Mouse (Mus musculus): Measurements from ENCODE around the gene Prr29. TPM values are rescaled to one million over a fixed set of nuclear protein-coding genes. Genes with fewer than 3 reads are reported as not detected.
"Not testable (repeated sequence)": the region's sequence is repeated elsewhere in the genome, so short reads cannot be mapped to it uniquely, and the experiment has no call there.

Gene Prr29
- polyA plus RNA-seq, 1 experiment from 2014 or later = 0.92 TPM

DNA sequence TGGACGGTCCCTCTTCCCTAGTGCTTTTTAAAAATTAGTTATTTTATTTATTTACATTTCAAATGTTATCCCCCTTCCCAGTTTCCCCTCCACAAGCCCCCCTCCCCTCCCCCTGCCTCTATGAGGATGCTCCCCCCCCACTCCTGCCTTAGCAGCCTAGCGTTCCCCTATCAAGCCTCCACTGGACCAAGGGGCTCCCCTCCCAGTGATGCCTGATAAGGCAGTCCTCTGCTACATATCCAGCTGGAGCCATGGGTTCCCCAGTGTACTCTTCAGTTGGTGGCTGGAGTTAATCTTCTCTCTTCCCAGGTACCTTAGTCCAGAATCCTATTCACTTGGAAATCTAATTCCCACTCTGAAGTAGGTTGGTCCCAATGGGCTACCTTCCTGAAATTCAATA lies 28.8 kb downstream of the Prr29 start:
- not testable (repeated sequence) for DNase-seq (ENCODE audit: low spot score)

DNA sequence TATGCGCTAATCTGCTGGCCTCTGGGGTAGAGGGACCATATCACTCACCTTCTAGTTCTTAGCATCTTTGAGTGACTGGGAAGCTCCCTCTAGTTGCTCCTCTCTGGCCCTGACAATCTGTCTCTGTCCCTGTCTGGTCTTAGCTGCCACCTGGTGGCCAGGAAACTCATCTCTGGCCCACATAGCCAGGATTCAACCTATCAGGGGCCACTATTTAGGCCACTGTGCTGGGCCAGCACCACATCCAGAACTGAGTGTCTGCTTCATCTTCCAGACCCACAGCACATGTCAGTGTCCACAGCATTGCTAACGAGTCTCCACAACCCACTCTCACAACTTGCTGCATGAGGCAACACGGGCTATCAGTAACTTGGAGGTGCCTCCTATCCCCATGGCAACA lies 32.4 kb downstream of the Prr29 start:
- H3K4me3 ChIP-seq (ENCODE audit: low read depth, low read length) = no peak overlapping the region
- no peaks in the 10 kb centered on the region for H3K9me3 ChIP-seq (ENCODE audit: control insufficient read depth, low read length)
- H3K4me2 ChIP-seq (ENCODE audit: low read depth, low read length) = no peak overlapping the region
- peaks cover 34% of the 10 kb centered on the region; the same call in 1 of the 2 replicates for H3K36me3 ChIP-seq (ENCODE audit: control insufficient read depth, insufficient read depth, low read length)
- H3K9ac ChIP-seq (ENCODE audit: low read depth, low read length) = no peak overlapping the region
- no peaks in the 10 kb centered on the region for H3K27me3 ChIP-seq (replicated peaks; ENCODE audit: control insufficient read depth, insufficient read depth, low read length)
- no peaks in the 10 kb centered on the region for H3K4me1 ChIP-seq (ENCODE audit: control insufficient read depth, insufficient read depth, low read length)
- WGBS = 87% methylated on average over 3 of the region's 3 CpGs
- H3K27ac ChIP-seq (replicated peaks; ENCODE audit: low read depth, low read length) = no peak overlapping the region
- no peak for ATAC-seq (ENCODE audit: low read depth)
- no peak for DNase-seq (ENCODE audit: low spot score)

More for the DNA sequence above, 28.8 kb downstream of the Prr29 start:
- peaks cover 16% of the 10 kb centered on the region; the same call in 1 of the 2 replicates for H3K36me3 ChIP-seq (ENCODE audit: control insufficient read depth, insufficient read depth, low read length)
- H3K4me2 ChIP-seq (ENCODE audit: low read depth, low read length); H3K9me3 ChIP-seq (ENCODE audit: control insufficient read depth, low read length); H3K27me3 ChIP-seq (replicated peaks; ENCODE audit: control insufficient read depth, insufficient read depth, low read length); H3K4me3 ChIP-seq (ENCODE audit: low read depth, low read length); H3K9ac ChIP-seq (ENCODE audit: low read depth, low read length); H3K4me1 ChIP-seq (ENCODE audit: control insufficient read depth, insufficient read depth, low read length); H3K27ac ChIP-seq (replicated peaks; ENCODE audit: low read depth, low read length); ATAC-seq (ENCODE audit: low read depth): not testable (repeated sequence)
- 68% methylated on average over 2 of the region's 2 CpGs for WGBS

DNA sequence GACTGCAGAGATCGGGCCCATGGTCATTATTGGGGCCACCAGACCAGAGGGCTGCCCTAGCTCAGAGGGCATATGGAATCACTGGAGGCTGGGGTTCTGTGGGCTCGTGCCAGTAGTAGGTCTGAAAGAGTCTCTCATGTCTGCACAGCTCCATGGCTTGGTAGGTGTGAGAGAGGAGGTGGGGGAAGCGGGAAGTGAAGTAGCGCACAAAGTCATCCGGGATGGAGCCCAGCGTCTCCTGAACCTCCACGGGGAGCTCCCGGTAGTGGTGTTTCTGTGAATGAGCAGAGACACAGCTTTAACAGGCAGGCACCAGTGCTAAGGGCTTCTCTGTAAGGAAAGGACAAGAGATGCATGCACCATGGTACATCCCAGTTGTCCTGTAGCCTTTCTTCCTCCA lies 33.2 kb downstream of the Prr29 start:
- DNase-seq (ENCODE audit: low spot score) (no peak), ATAC-seq (ENCODE audit: low read depth) (no peak)
- Histone ChIP-seq H3K27ac (replicated peaks; ENCODE audit: low read depth, low read length) (no peak overlapping the region), H3K27me3 (replicated peaks; ENCODE audit: control insufficient read depth, insufficient read depth, low read length) (no peaks in the 10 kb centered on the region), H3K4me1 (ENCODE audit: control insufficient read depth, insufficient read depth, low read length) (no peaks in the 10 kb centered on the region), H3K4me3 (ENCODE audit: low read depth, low read length) (no peak overlapping the region), H3K36me3 (ENCODE audit: control insufficient read depth, insufficient read depth, low read length) (peaks cover 39% of the 10 kb centered on the region), H3K4me2 (ENCODE audit: low read depth, low read length) (no peak overlapping the region), H3K9me3 (ENCODE audit: control insufficient read depth, low read length) (no peaks in the 10 kb centered on the region), H3K9ac (ENCODE audit: low read depth, low read length) (no peak overlapping the region)
- 92% methylated on average over 8 of the region's 8 CpGs for WGBS

DNA sequence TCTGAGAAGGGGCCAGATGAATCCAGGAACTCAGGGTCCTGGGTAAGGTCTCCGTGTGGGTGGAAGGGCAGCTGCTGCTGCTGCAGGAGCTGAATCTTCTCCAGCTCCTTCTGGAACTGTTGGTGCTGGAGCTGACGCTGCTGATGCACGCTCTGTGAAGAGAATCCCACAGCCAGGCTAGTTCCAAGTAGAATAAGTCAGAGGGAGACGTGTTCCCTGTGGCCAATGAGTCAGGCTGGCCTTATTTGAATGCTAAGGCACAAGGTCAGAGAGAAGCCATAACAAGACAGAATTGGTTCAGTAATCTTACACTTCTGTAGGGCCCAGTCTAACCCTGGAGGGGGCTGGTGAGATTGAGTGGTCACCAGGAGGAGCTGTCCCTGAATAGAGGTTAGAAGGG lies 44.7 kb downstream of the Prr29 start:
- DNase-seq (ENCODE audit: low spot score) (no peak), ATAC-seq (ENCODE audit: low read depth) (no peak)
- H3K27me3 ChIP-seq (replicated peaks; ENCODE audit: control insufficient read depth, insufficient read depth, low read length) = no peaks in the 10 kb centered on the region
- H3K4me3 ChIP-seq (ENCODE audit: low read depth, low read length) = no peak overlapping the region
- no peaks in the 10 kb centered on the region for H3K4me1 ChIP-seq (ENCODE audit: control insufficient read depth, insufficient read depth, low read length)
- 59% methylated on average over 4 of the region's 4 CpGs for WGBS
- H3K9ac ChIP-seq (ENCODE audit: low read depth, low read length) = no peak overlapping the region
- peaks cover 48% of the 10 kb centered on the region for H3K36me3 ChIP-seq (ENCODE audit: control insufficient read depth, insufficient read depth, low read length)
- H3K27ac ChIP-seq (replicated peaks; ENCODE audit: low read depth, low read length) = no peak overlapping the region
- no peak overlapping the region for H3K4me2 ChIP-seq (ENCODE audit: low read depth, low read length)
- H3K9me3 ChIP-seq (ENCODE audit: control insufficient read depth, low read length) = no peaks in the 10 kb centered on the region

DNA sequence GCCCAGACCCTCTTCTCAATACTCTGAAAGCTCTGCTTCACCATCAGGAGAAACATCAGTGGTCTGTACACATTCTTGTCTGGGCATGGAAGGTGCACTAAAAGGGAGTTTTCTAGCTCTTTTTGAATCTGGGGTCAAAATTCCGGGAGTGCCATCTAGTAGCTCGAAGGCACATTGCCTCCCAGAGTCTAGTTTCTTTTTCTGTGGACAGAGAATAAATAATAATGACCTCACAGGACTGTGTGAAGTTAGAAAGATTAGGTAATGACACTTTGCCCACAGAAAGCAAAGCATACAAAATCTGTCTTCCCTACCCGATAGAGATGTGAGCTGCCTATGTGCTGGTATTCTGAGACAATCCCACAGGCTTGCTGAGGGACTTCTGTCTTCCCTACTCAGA lies 45.2 kb downstream of the Prr29 start:
- H3K9me3 ChIP-seq (ENCODE audit: control insufficient read depth, low read length) = no peaks in the 10 kb centered on the region
- peaks cover 45% of the 10 kb centered on the region for H3K36me3 ChIP-seq (ENCODE audit: control insufficient read depth, insufficient read depth, low read length)
- WGBS = 83% methylated on average over 3 of the region's 3 CpGs
- no peaks in the 10 kb centered on the region for H3K27me3 ChIP-seq (replicated peaks; ENCODE audit: control insufficient read depth, insufficient read depth, low read length)
- H3K27ac ChIP-seq (replicated peaks; ENCODE audit: low read depth, low read length) = no peak overlapping the region
- H3K4me3 ChIP-seq (ENCODE audit: low read depth, low read length) = no peak overlapping the region
- no peak overlapping the region for H3K4me2 ChIP-seq (ENCODE audit: low read depth, low read length)
- DNase-seq (ENCODE audit: low spot score) (no peak), ATAC-seq (ENCODE audit: low read depth) (no peak)
- no peaks in the 10 kb centered on the region for H3K4me1 ChIP-seq (ENCODE audit: control insufficient read depth, insufficient read depth, low read length)
- H3K9ac ChIP-seq (ENCODE audit: low read depth, low read length) = no peak overlapping the region

DNA sequence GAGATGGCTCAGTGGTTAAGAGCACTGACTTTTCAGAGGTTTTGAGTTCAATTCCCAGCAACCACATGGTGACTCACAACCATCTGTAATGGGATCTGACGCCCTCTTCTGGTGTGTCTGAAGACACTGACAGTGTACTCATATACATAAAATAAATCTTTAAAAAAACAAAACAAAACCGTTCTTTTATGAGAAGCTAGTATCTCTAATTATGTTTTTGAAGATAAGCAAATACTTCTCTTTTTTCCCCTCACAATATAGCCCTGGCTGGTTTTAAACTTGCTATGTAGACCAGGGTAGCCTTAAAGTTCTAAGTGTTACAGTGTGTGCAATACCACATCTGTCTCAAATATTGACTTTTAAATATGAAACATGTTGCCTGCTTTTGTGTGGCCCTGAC lies 45.9 kb downstream of the Prr29 start:
- Histone ChIP-seq H3K4me3 (ENCODE audit: low read depth, low read length) (no peak overlapping the region), H3K36me3 (ENCODE audit: control insufficient read depth, insufficient read depth, low read length) (peaks cover 40% of the 10 kb centered on the region), H3K4me2 (ENCODE audit: low read depth, low read length) (no peak overlapping the region), H3K27me3 (replicated peaks; ENCODE audit: control insufficient read depth, insufficient read depth, low read length) (no peaks in the 10 kb centered on the region), H3K27ac (replicated peaks; ENCODE audit: low read depth, low read length) (no peak overlapping the region), H3K9me3 (ENCODE audit: control insufficient read depth, low read length) (no peaks in the 10 kb centered on the region), H3K9ac (ENCODE audit: low read depth, low read length) (no peak overlapping the region), H3K4me1 (ENCODE audit: control insufficient read depth, insufficient read depth, low read length) (no peaks in the 10 kb centered on the region)
- ATAC-seq (ENCODE audit: low read depth) (no peak), DNase-seq (ENCODE audit: low spot score) (no peak)
- WGBS = 80% methylated on average over 2 of the region's 2 CpGs

DNA sequence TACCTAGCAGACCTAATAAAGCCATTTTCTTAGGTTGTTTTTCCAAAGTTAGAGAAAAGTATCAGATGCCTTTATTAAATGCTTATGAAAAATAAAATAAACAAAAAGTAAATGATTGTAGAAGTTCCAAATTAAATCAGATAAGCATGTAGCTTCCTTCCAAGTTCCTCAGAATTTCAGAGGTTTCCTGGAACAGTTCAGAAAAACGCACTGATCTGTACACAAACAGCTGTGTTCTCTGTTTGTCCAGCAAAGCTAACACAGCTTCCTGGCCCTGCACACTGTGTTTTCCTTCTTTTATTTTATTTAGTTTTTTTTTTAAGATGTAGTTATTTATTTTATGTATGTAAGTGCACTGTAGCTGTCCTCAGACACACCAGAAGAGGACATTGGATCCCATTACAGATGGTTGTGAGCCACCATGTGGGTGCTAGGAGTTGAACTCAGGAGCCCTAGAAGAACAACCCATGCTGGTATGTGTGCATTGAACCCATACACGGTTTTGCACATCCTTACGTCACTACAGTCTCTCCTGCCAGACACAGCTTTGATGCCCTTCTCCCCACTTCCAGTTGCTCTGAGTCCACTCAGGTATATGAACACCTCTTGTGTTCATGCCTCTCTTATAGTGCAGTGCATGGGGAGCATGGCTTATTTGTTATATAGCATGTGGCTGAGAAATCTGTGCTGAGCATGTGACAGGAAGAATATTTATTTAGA lies 47.5 kb downstream of the Prr29 start:
- ATAC-seq (ENCODE audit: low read depth) (no peak), DNase-seq (ENCODE audit: low spot score) (no peak)
- Histone ChIP-seq H3K9ac (ENCODE audit: low read depth, low read length) (no peak overlapping the region), H3K27me3 (replicated peaks; ENCODE audit: control insufficient read depth, insufficient read depth, low read length) (no peaks in the 10 kb centered on the region), H3K4me1 (ENCODE audit: control insufficient read depth, insufficient read depth, low read length) (no peaks in the 10 kb centered on the region), H3K4me3 (ENCODE audit: low read depth, low read length) (no peak overlapping the region), H3K36me3 (ENCODE audit: control insufficient read depth, insufficient read depth, low read length) (peaks cover 33% of the 10 kb centered on the region), H3K4me2 (ENCODE audit: low read depth, low read length) (no peak overlapping the region), H3K27ac (replicated peaks; ENCODE audit: low read depth, low read length) (no peak overlapping the region), H3K9me3 (ENCODE audit: control insufficient read depth, low read length) (no peaks in the 10 kb centered on the region)
- 89% methylated on average over 3 of the region's 3 CpGs for WGBS

DNA sequence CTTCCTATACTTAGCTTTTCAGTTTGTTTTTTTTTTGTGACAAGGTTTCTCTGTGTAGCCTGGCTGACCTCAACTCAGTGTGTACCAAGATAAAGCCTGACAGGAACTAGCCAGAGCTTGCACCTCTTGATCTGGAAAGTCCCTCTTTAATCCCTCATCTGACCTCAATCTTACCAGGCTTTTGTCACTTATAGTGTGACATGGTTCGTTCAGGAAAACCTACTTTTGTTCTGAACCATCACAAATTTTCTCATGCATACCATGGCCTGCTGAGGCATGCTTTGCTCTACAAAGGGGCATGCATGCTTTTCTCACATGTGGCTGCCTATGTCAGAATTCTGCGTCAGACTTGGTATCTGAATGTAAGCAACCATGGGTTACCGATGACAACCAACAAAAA lies 51.1 kb downstream of the Prr29 start:
- ATAC-seq (ENCODE audit: low read depth) = no peak
- Histone ChIP-seq H3K27ac (replicated peaks; ENCODE audit: low read depth, low read length) (no peak overlapping the region), H3K36me3 (ENCODE audit: control insufficient read depth, insufficient read depth, low read length) (peaks cover 24% of the 10 kb centered on the region), H3K4me2 (ENCODE audit: low read depth, low read length) (no peak overlapping the region), H3K9me3 (ENCODE audit: control insufficient read depth, low read length) (no peaks in the 10 kb centered on the region), H3K4me1 (ENCODE audit: control insufficient read depth, insufficient read depth, low read length) (no peaks in the 10 kb centered on the region), H3K4me3 (ENCODE audit: low read depth, low read length) (no peak overlapping the region), H3K27me3 (replicated peaks; ENCODE audit: control insufficient read depth, insufficient read depth, low read length) (no peaks in the 10 kb centered on the region), H3K9ac (ENCODE audit: low read depth, low read length) (no peak overlapping the region)
- 78% methylated on average over 3 of the region's 3 CpGs for WGBS
- DNase-seq (ENCODE audit: low spot score) = peak; percentile 10

DNA sequence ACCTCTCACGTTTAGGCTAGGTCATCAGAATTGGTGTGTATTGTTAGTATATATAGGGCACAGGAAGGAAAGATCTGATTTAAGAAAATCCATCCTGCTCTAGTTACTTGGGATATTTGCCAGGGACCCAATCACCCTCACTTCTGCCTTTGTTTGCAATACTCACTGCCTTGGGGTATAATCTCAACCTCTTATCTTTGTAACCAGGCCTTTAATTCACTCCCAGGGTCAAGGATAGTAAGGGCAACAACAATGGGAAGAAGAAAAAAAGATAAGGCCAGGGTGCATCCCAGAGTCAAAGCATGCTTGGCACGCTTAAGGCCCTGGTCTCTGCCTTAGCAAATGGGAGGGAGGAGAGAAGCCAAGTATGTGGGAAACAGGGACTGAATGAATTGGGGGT lies 52.6 kb downstream of the Prr29 start:
- Histone ChIP-seq H3K27ac (replicated peaks; ENCODE audit: low read depth, low read length) (no peak overlapping the region), H3K4me2 (ENCODE audit: low read depth, low read length) (no peak overlapping the region), H3K9me3 (ENCODE audit: control insufficient read depth, low read length) (no peaks in the 10 kb centered on the region), H3K27me3 (replicated peaks; ENCODE audit: control insufficient read depth, insufficient read depth, low read length) (no peaks in the 10 kb centered on the region), H3K4me3 (ENCODE audit: low read depth, low read length) (no peak overlapping the region), H3K4me1 (ENCODE audit: control insufficient read depth, insufficient read depth, low read length) (no peaks in the 10 kb centered on the region), H3K36me3 (ENCODE audit: control insufficient read depth, insufficient read depth, low read length) (peaks cover 22% of the 10 kb centered on the region), H3K9ac (ENCODE audit: low read depth, low read length) (no peak overlapping the region)
- DNase-seq (ENCODE audit: low spot score) (no peak), ATAC-seq (ENCODE audit: low read depth) (no peak)
- 92% methylated on average over 2 of the region's 2 CpGs for WGBS

Data from embryonic facial prominence, embryonic 14.5 days (tissue).